Mouse (Mus musculus) right cerebral cortex, postnatal 4 days (tissue): ENCODE data around the gene Chchd10.
A peak's percentile ranks its signal among the peaks of the same experiment; 100 is the strongest.
"Not testable (repeated sequence)": the region's sequence is repeated elsewhere in the genome, so short reads cannot be mapped to it uniquely, and the experiment has no call there.

Experiments
- DNase-seq: peaks from one replicate; pipeline ENCODE4 v3.0.0-alpha.2; 2022

The Chchd10 gene

GRCm38 (mm10) chr10:75932891-75933290, at the start of gene Chchd10:
Chchd10 (plus strand) TSS chr10:75933130.
- no peak for DNase-seq

GRCm38 (mm10) chr10:75883232-75883552, 49.7 kb upstream of the Chchd10 start:
- peak; percentile 70 for DNase-seq

GRCm38 (mm10) chr10:75884742-75885141, 48.2 kb upstream of the Chchd10 start:
- DNase-seq, result no peak

GRCm38 (mm10) chr10:75887504-75887903, 45.4 kb upstream of the Chchd10 start:
- not testable (repeated sequence) for DNase-seq

- no peak for DNase-seq
These were observed 43.4 kb upstream of the Chchd10 start for GRCm38 (mm10) chr10:75889406-75890153.

GRCm38 (mm10) chr10:75893089-75893750, 39.7 kb upstream of the Chchd10 start, which contains the start of gene Derl3:
Derl3 (plus strand) TSS chr10:75893413.
- DNase-seq, result peak; percentile 93

- DNase-seq, result no peak
These were observed 38.3 kb upstream of the Chchd10 start for GRCm38 (mm10) chr10:75894601-75895000.

GRCm38 (mm10) chr10:75895730-75896129, 37.2 kb upstream of the Chchd10 start:
- no peak for DNase-seq

- DNase-seq, result no peak
These were observed 36.7 kb upstream of the Chchd10 start for GRCm38 (mm10) chr10:75896208-75896607.

GRCm38 (mm10) chr10:75897373-75897772, 35.6 kb upstream of the Chchd10 start:
- peak; percentile 89 for DNase-seq

GRCm38 (mm10) chr10:75898039-75898564, 34.8 kb upstream of the Chchd10 start:
- no peak for DNase-seq

GRCm38 (mm10) chr10:75898846-75899245, 34.1 kb upstream of the Chchd10 start:
- DNase-seq, result no peak

- no peak for DNase-seq
These were observed 28.5 kb upstream of the Chchd10 start for GRCm38 (mm10) chr10:75904391-75904790.

GRCm38 (mm10) chr10:75906882-75907281, 26.0 kb upstream of the Chchd10 start:
- DNase-seq, result no peak

- DNase-seq, result no peak
These were observed 22.2 kb upstream of the Chchd10 start for GRCm38 (mm10) chr10:75910698-75911097.

- DNase-seq, result no peak
These were observed 19.8 kb upstream of the Chchd10 start for GRCm38 (mm10) chr10:75913013-75913589.

GRCm38 (mm10) chr10:75915557-75915956, 17.4 kb upstream of the Chchd10 start:
- DNase-seq, result no peak

GRCm38 (mm10) chr10:75916840-75917239, 16.1 kb upstream of the Chchd10 start:
- no peak for DNase-seq

- DNase-seq, result no peak
These were observed 13.9 kb upstream of the Chchd10 start for GRCm38 (mm10) chr10:75919026-75919425.

GRCm38 (mm10) chr10:75921026-75921725, 11.8 kb upstream of the Chchd10 start, which contains the start of gene Smarcb1:
Smarcb1 (minus strand) TSS chr10:75921617.
- peak; percentile 95 for DNase-seq

GRCm38 (mm10) chr10:75921726-75922560, 11.0 kb upstream of the Chchd10 start:
- peak; percentile 46 for DNase-seq

GRCm38 (mm10) chr10:75924324-75924723, 8.6 kb upstream of the Chchd10 start:
- DNase-seq, result no peak
